Mouse (Mus musculus) ES-Bruce4 (cell line): Measurements from ENCODE around the gene Ptk6.

Experiments used
- CTCF ChIP-seq: IDR thresholded peaks from one replicate; pipeline ENCODE4 v1.8.1; 2011; ENCODE audit warnings: low read depth, low read length
- POLR2A ChIP-seq: IDR thresholded peaks from one replicate; pipeline ENCODE4 v1.8.1; 2011; ENCODE audit warnings: low read length; ENCODE audit not compliant: insufficient read depth

DNA sequence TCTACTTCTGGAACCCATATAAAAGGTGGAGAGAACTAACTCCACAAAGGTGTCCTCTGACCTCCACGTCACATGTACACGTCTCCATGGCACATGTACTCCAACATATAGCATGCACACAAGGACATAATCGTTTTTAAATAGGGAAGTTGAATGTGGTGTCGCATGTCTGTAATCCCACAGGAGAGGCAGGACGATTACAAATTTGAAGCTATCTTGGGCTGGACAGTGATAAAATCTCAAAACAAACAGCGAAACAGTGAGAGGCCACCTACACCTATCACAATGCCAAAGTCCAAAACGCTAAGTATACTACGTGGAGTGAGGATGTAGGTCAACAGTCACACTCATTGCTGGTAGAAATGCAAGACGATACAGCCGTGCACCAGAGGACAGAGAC is 46.6 kb upstream of the Ptk6 start:
- TF ChIP-seq POLR2A: no peak
- no peak for TF ChIP-seq CTCF
